Mouse (Mus musculus) forebrain, embryonic 15.5 days (tissue): Measurements from ENCODE around the gene Cirbp. TPM values are rescaled to one million over a fixed set of nuclear protein-coding genes. Genes with fewer than 3 reads are reported as not detected.
A peak's percentile ranks its signal among the peaks of the same experiment; 100 is the strongest.

ENCODE experiments used
- ATAC-seq: fragments of 200-750 bp; cut with Nextera tagmentation; replicated peaks from 2 replicates; pipeline ENCODE4 v1.8.0; 2017; ENCODE audit warnings: mild to moderate bottlenecking, moderate TSS enrichment, moderate library complexity
- H3K27ac ChIP-seq: fragments of 300-500 bp; sonication (generic); replicated peaks from 2 replicates; pipeline ENCODE4 v1.5.1; 2015; ENCODE audit warnings: mild to moderate bottlenecking, inconsistent platforms
- H3K27me3 ChIP-seq: fragments of 300-500 bp; sonication (generic); 2 replicates; pipeline ENCODE4 v1.6.1; 2015; ENCODE audit warnings: inconsistent platforms
- H3K36me3 ChIP-seq: fragments of 300-500 bp; sonication (generic); 2 replicates; pipeline ENCODE4 v1.6.1; 2015; ENCODE audit warnings: mild to moderate bottlenecking, inconsistent platforms
- H3K4me1 ChIP-seq: fragments of 300-500 bp; sonication (generic); 2 replicates; pipeline ENCODE4 v1.6.1; 2015; ENCODE audit warnings: inconsistent platforms
- H3K4me2 ChIP-seq: fragments of 300-500 bp; sonication (generic); replicated peaks from 2 replicates; pipeline ENCODE4 v1.6.1; 2015; ENCODE audit warnings: mild to moderate bottlenecking, inconsistent platforms
- H3K4me3 ChIP-seq: fragments of 300-500 bp; sonication (generic); 2 replicates; pipeline ENCODE4 v1.5.1; 2015; ENCODE audit warnings: mild to moderate bottlenecking, inconsistent platforms
- H3K9ac ChIP-seq: fragments of 300-500 bp; sonication (generic); replicated peaks from 2 replicates; pipeline ENCODE4 v1.6.1; 2015; ENCODE audit warnings: mild to moderate bottlenecking, inconsistent platforms
- H3K9me3 ChIP-seq: fragments of 300-500 bp; sonication (generic); 2 replicates; pipeline ENCODE4 v1.6.1; 2016; ENCODE audit warnings: inconsistent platforms
- WGBS: fragments of 180-500 bp; shearing (Covaris S2); methylation state at CpG from one replicate; pipeline ENCODE4 v1.1.7; 2015; ENCODE audit warnings: mixed read lengths; 5-methylcytosine and 5-hydroxymethylcytosine counted together
- polyA plus RNA-seq: library from polyadenylated mRNA; unstranded; fragments of >200 nt; fragmentation: Nextera tagmentation; extraction: Ambion mirVana; gene quantifications from 2 replicates; pipeline ENCODE4 v1.2.1, GENCODE M21; 2015

Gene Cirbp
- polyA plus RNA-seq: 350 and 358 TPM in 2 replicates

- H3K27ac ChIP-seq: peak within 1 kb of the TSS; percentile 100
- no peaks in the 10 kb centered on the region for H3K9me3 ChIP-seq
- ATAC-seq: no peak
- H3K27me3 ChIP-seq: no peaks in the 10 kb centered on the region
- H3K4me2 ChIP-seq: peak within 1 kb of the TSS; percentile 88
- peaks cover 9% of the 10 kb centered on the region for H3K36me3 ChIP-seq
- peaks cover 61% of the 10 kb centered on the region for H3K4me1 ChIP-seq
- peak within 1 kb of the TSS; percentile 44 for H3K4me3 ChIP-seq
- WGBS: 15% methylated on average over 20 of the region's 20 CpGs
- peak within 1 kb of the TSS; percentile 64 for H3K9ac ChIP-seq
Observed at GRCm38 (mm10) chr10:80165392-80166128, at the start of gene Cirbp. Cirbp (plus strand) TSS chr10:80165985.

GRCm38 (mm10) chr10:80116563-80116926 lies 49.2 kb upstream of the Cirbp start:
- H3K4me1 ChIP-seq: peaks cover 47% of the 10 kb centered on the region
- H3K4me3 ChIP-seq: peak overlapping the region; percentile 68
- no peak for ATAC-seq
- H3K27me3 ChIP-seq: no peaks in the 10 kb centered on the region
- no peaks in the 10 kb centered on the region for H3K36me3 ChIP-seq
- H3K9ac ChIP-seq: peak overlapping the region; percentile 77
- no peaks in the 10 kb centered on the region for H3K9me3 ChIP-seq
- peak overlapping the region; percentile 88 for H3K4me2 ChIP-seq
- peak overlapping the region; percentile 28; the same call in 1 of the 2 replicates for H3K27ac ChIP-seq
- WGBS: under 1% methylated on average over 27 of the region's 27 CpGs

DNA sequence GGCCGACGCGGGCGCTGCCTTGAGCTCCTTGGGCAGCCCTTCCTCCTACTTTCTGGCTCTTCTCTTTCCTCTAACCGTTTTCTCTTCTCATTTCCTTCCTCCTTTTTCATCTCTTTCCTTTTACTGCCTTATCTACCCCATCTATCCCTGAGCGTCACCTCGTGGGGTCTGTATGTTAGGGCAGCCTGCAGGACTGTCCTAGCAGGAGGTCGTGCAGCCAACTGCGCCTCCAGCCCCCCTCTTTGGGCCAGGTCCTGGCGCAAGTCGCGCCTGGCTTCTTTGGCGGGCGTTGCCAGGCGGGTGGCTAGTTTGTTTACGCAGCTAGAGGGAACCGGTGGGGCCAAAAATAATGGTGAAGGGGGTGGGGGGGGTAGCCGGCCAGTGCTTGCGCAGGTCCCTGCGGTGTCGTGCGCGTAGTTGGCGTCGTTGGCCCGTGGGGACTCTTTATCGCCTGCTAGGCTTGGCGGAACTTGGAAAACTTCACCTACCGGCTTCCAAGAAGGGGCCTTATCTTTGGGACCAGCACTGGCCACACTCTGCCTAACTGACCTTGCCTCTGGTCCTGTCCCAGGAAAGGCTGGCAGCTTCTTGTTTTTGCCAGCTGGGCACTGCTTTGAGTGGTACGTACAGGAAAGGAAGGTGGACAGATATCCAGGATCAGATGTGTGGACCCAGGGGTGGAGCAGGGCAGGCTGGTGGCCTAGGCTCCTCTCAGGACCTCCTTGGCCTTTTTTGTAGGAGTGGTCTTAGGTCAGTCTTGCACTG lies 48.7 kb upstream of the Cirbp start:
- H3K9me3 ChIP-seq: no peaks in the 10 kb centered on the region
- peak overlapping the region; percentile 68 for H3K4me3 ChIP-seq
- peak overlapping the region; percentile 88 for H3K4me2 ChIP-seq
- no peaks in the 10 kb centered on the region for H3K27me3 ChIP-seq
- 5% methylated on average over 30 of the region's 30 CpGs for WGBS
- peaks cover 47% of the 10 kb centered on the region for H3K4me1 ChIP-seq
- 0 out of 2 replicates have a peak, but pooled peaks cover 3% of the 10 kb centered on the region for H3K36me3 ChIP-seq
- H3K9ac ChIP-seq: peak overlapping the region; percentile 77
- no peak for ATAC-seq
- H3K27ac ChIP-seq: peak overlapping the region; percentile 28

GRCm38 (mm10) chr10:80117736-80118135 lies 48.0 kb upstream of the Cirbp start:
- 0 out of 2 replicates have a peak, but pooled peaks cover 3% of the 10 kb centered on the region for H3K36me3 ChIP-seq
- peak overlapping the region; percentile 77 for H3K9ac ChIP-seq
- WGBS: 69% methylated on average over 1 of the region's 1 CpGs
- no peaks in the 10 kb centered on the region for H3K27me3 ChIP-seq
- ATAC-seq: no peak
- H3K4me1 ChIP-seq: peaks cover 47% of the 10 kb centered on the region
- no peaks in the 10 kb centered on the region for H3K9me3 ChIP-seq
- peak overlapping the region; percentile 68 for H3K4me3 ChIP-seq
- peak overlapping the region; percentile 88 for H3K4me2 ChIP-seq
- no peak overlapping the region; the same call in 1 of the 2 replicates for H3K27ac ChIP-seq

DNA sequence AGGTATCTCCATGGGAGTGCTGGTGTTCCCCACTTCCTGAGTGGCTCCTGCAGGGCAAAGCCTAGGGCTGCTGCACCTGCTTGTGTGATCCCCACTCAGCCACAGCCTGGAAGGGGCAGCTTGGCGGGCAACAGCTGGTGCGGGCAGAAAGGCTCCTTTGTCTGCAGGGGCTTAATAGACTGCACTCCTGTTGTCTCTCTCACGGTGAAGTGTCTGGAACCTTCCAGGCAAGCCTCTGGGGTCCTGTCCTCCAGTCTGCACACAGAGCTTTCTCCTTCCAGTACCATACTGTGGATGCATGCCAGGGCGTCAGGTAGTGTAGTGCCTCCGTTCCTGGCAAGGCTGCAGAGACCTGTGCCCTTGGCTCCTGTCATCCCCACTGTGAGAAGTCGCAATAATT lies 47.2 kb upstream of the Cirbp start:
- Histone ChIP-seq H3K9me3 (no peaks in the 10 kb centered on the region), H3K27ac (peak overlapping the region; percentile 33; the same call in 1 of the 2 replicates), H3K9ac (0 out of 2 replicates have a peak overlapping the region, but pooled peaks have one; percentile 77), H3K27me3 (no peaks in the 10 kb centered on the region), H3K4me3 (peak overlapping the region; percentile 68), H3K4me1 (peaks cover 47% of the 10 kb centered on the region), H3K36me3 (0 out of 2 replicates have a peak, but pooled peaks cover 3% of the 10 kb centered on the region), H3K4me2 (peak overlapping the region; percentile 88)
- ATAC-seq: no peak
- 43% methylated on average over 6 of the region's 6 CpGs for WGBS

- Histone ChIP-seq H3K27me3 (no peaks in the 10 kb centered on the region), H3K27ac (no peak overlapping the region), H3K9me3 (no peaks in the 10 kb centered on the region), H3K9ac (no peak overlapping the region), H3K4me3 (no peak overlapping the region), H3K36me3 (peaks cover 5% of the 10 kb centered on the region; the same call in 1 of the 2 replicates), H3K4me1 (peaks cover 39% of the 10 kb centered on the region), H3K4me2 (no peak overlapping the region)
- no peak for ATAC-seq
- WGBS: 62% methylated on average over 2 of the region's 2 CpGs
Observed at GRCm38 (mm10) chr10:80120146-80120545, 45.6 kb upstream of the Cirbp start.

DNA sequence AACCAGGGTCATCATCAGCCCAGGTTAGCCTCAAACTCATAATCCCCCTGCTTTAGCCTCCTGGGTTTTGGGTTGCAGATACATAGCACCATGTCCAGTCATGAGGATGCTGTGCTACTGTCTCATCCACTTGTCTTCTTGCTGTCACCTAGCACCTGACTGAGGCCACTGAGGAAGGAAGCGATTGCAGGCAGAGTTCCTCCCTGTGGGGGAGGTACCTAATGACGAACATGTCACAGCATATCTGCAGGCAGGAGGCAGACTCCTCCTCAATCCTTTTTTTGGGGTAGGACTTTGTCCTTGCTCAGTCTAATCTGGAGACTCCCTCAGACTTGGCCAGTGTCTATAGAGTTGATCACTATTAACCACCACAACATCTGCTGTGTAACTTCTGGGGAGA lies 44.1 kb upstream of the Cirbp start:
- Histone ChIP-seq H3K4me1 (peaks cover 37% of the 10 kb centered on the region), H3K4me3 (no peak overlapping the region), H3K4me2 (no peak overlapping the region), H3K27ac (no peak overlapping the region), H3K27me3 (no peaks in the 10 kb centered on the region), H3K36me3 (peaks cover 17% of the 10 kb centered on the region), H3K9me3 (no peaks in the 10 kb centered on the region), H3K9ac (no peak overlapping the region)
- no peak for ATAC-seq
- WGBS: 97% methylated on average over 2 of the region's 2 CpGs

DNA sequence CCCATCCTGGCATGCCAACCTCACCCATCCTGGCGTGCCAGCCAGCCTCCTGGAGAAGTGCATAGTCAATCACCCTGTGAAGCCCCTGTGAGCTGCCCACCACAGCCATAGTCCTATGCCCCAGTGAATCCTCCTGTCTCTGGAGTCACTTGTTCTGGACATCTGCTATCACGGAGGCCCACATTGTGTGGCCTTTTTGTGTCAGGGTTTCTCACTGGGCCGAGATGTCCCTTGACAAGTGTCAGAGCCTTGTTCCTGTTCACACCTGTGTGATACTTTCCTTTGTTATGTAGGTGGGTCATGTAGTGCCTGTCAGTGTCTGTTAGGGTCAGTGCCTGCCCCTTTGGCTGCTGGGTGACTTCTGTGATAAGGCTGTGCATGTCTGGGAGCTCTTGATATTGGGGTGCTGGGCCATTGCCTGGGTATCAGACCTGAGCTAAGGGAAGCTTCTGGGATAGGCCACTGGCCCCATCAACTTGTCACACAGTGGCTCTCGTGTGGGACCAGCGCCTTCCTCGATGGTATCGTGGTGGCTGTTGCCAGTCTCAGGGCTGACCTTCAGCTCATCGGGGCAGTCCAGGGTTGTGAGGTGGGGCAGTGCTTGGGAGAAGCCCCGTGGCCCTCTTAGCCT lies 41.7 kb upstream of the Cirbp start:
- no peak overlapping the region for H3K4me3 ChIP-seq
- WGBS: 95% methylated on average over 9 of the region's 9 CpGs
- H3K4me2 ChIP-seq: no peak overlapping the region
- ATAC-seq: no peak
- H3K36me3 ChIP-seq: peaks cover 41% of the 10 kb centered on the region
- no peak overlapping the region for H3K27ac ChIP-seq
- H3K27me3 ChIP-seq: no peaks in the 10 kb centered on the region
- H3K9ac ChIP-seq: no peak overlapping the region
- H3K9me3 ChIP-seq: no peaks in the 10 kb centered on the region
- peaks cover 13% of the 10 kb centered on the region for H3K4me1 ChIP-seq

DNA sequence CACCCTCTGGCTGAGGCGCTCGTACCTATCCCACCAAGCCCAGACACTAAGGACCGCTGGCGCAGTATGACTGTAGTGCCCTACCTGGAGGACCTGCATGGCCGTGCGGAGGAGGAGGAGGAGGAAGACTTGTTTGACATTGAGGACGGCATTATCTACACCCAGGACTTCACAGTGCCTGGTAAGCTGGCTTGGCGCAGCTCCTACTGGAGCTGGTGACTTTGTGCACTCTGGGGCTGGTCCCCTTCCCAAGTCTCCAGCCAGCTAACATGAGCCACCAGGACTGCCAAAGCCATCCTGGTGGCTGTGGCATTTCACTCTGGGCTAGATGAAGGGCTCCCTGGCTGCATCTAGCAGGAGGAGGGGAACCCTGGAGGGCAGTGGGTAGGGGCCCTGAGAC lies 37.9 kb upstream of the Cirbp start:
- Histone ChIP-seq H3K36me3 (peaks cover 75% of the 10 kb centered on the region), H3K4me3 (no peak overlapping the region), H3K27ac (no peak overlapping the region), H3K27me3 (no peaks in the 10 kb centered on the region), H3K4me1 (peaks cover 15% of the 10 kb centered on the region), H3K4me2 (no peak overlapping the region), H3K9ac (no peak overlapping the region), H3K9me3 (no peaks in the 10 kb centered on the region)
- ATAC-seq: no peak
- WGBS: 93% methylated on average over 8 of the region's 8 CpGs

DNA sequence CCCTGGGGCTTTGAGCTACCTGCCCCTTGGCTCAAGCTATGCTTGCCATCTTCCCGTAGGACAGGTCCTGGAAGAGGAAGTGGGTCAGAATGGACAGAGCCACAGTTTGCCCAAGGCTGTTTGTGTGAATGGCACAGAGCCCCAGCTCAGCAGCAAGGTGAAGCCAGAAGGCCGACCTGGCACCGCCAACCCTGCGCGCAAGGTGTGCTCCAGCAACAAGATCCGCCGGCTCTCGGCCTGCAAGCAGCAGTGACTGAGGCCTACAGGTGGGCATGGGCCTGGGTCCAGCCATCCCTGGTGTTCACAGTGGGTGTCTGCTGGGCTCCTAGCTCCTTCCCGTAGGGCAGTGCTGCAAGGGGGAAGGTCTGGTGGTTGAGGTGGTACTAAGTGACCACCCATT lies 35.9 kb upstream of the Cirbp start:
- Histone ChIP-seq H3K4me3 (no peak overlapping the region), H3K36me3 (peaks cover 92% of the 10 kb centered on the region), H3K9ac (no peak overlapping the region), H3K27ac (no peak overlapping the region), H3K27me3 (no peaks in the 10 kb centered on the region), H3K4me1 (peaks cover 21% of the 10 kb centered on the region), H3K9me3 (no peaks in the 10 kb centered on the region), H3K4me2 (no peak overlapping the region)
- 92% methylated on average over 9 of the region's 9 CpGs for WGBS
- ATAC-seq: no peak

DNA sequence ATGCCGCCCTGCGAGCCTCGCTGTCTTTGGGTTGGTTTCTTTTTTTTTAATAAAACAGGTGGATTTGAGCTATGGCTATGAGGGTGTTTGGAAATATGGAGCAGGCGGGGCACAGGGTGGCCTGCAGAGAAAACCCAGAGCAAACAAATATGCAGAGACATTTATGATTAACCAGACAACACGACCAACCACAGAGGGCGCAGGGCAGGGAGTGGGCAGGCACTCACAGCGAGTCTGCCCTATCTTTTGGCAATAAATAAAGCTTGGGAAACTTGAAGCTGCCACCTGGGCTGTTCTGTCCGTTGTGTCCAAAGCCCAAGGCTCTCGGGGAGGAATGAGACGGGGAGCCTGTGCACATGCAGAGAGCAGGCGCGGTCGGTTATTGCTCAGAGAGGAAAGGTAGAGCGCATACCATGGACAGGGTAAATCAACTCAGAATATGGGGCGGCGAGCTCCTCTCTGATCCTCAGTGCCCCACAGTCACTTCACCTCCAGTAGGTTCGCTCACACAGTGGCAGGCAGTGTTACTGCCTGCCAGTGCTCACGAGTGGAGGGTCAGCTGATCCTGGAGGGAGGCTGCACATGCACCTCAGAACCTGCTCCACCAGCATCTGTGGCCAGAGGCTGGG lies 35.3 kb upstream of the Cirbp start:
- peaks cover 89% of the 10 kb centered on the region for H3K36me3 ChIP-seq
- H3K27ac ChIP-seq: 0 out of 2 replicates have a peak overlapping the region, but pooled peaks have one; percentile 16
- H3K4me1 ChIP-seq: peaks cover 21% of the 10 kb centered on the region
- H3K9ac ChIP-seq: no peak overlapping the region
- WGBS: 85% methylated on average over 18 of the region's 18 CpGs
- H3K4me3 ChIP-seq: no peak overlapping the region
- H3K27me3 ChIP-seq: no peaks in the 10 kb centered on the region
- no peaks in the 10 kb centered on the region for H3K9me3 ChIP-seq
- no peak overlapping the region for H3K4me2 ChIP-seq
- ATAC-seq: no peak
